Mouse (Mus musculus) hindbrain, embryonic 10.5 days (tissue): ENCODE data around the gene Lclat1. TPM values are rescaled to one million over a fixed set of nuclear protein-coding genes. Genes with fewer than 3 reads are reported as not detected.

Experiments
- DNase-seq: peaks from one replicate; pipeline ENCODE4 v3.0.0-alpha.2; 2017; ENCODE audit warnings: low spot score
- H3K27ac ChIP-seq: fragments of 300-500 bp; sonication (generic); 2 replicates; pipeline ENCODE4 v1.5.1; 2016; ENCODE audit warnings: mild to moderate bottlenecking, moderate library complexity
- H3K27me3 ChIP-seq: fragments of 300-500 bp; sonication (generic); 2 replicates; pipeline ENCODE4 v1.6.1; 2016; ENCODE audit warnings: mild to moderate bottlenecking; ENCODE audit not compliant: poor library complexity, insufficient read depth, severe bottlenecking
- H3K36me3 ChIP-seq: fragments of 300-500 bp; sonication (generic); 2 replicates; pipeline ENCODE4 v1.6.1; 2016; ENCODE audit warnings: mild to moderate bottlenecking, moderate library complexity
- H3K4me1 ChIP-seq: fragments of 300-500 bp; sonication (generic); replicated peaks from 2 replicates; pipeline ENCODE4 v1.6.1; 2016; ENCODE audit warnings: mild to moderate bottlenecking
- H3K4me3 ChIP-seq: fragments of 300-500 bp; sonication (generic); 2 replicates; pipeline ENCODE4 v1.5.1; 2016; ENCODE audit warnings: mild to moderate bottlenecking, moderate library complexity
- H3K9me3 ChIP-seq: fragments of 300-500 bp; sonication (generic); 2 replicates; pipeline ENCODE4 v1.6.1; 2016; ENCODE audit warnings: mild to moderate bottlenecking, moderate library complexity
- WGBS: fragments of 180-500 bp; shearing (Covaris S2); methylation state at CpG from one replicate; pipeline ENCODE4 v1.1.7; 2016; 5-methylcytosine and 5-hydroxymethylcytosine counted together
- polyA plus RNA-seq: library from polyadenylated mRNA; unstranded; fragments of >200 nt; fragmentation: Nextera tagmentation; extraction: Ambion mirVana; gene quantifications from 2 replicates; pipeline ENCODE4 v1.2.1, GENCODE M21; 2016

The Lclat1 gene
- polyA plus RNA-seq, 1 experiment from 2014 or later, result 10.5 TPM

DNA sequence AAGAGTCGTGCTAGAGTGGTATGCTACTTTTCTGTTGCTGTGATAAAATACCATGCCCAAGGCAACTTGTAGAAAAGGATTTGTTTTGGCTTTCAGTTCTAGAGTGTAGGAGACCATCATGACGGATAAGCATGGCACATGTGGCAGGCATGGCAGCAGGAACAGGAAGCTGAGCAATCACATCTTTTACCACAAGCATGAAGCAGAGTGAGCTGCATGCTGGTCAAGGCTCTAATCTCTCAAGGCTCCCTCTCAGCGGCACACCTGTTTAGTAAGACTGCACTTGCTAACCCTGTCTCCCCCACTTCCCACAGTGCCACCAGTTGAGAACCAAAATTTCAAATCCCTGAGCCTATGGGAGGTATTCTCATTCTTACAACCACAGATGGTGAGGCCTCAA lies 119.6 kb downstream of the Lclat1 start:
- Histone ChIP-seq H3K27ac (no peak overlapping the region), H3K9me3 (no peaks in the 10 kb centered on the region), H3K4me1 (peaks cover 18% of the 10 kb centered on the region), H3K36me3 (no peaks in the 10 kb centered on the region), H3K4me3 (no peak overlapping the region), H3K27me3 (no peaks in the 10 kb centered on the region)
- DNase-seq, result no peak
- WGBS, result 94% methylated on average over 3 of the region's 3 CpGs

GRCm38 (mm10) chr17:73229445-73230155 lies 121.8 kb downstream of the Lclat1 start:
- whole genome bisulfite sequencing, result 90% methylated on average over 11 of the region's 11 CpGs
- no peak for DNase-seq
- Histone ChIP-seq H3K4me3 (no peak overlapping the region), H3K27ac (no peak overlapping the region), H3K36me3 (no peaks in the 10 kb centered on the region), H3K27me3 (no peaks in the 10 kb centered on the region), H3K9me3 (no peaks in the 10 kb centered on the region), H3K4me1 (peaks cover 17% of the 10 kb centered on the region)

DNA sequence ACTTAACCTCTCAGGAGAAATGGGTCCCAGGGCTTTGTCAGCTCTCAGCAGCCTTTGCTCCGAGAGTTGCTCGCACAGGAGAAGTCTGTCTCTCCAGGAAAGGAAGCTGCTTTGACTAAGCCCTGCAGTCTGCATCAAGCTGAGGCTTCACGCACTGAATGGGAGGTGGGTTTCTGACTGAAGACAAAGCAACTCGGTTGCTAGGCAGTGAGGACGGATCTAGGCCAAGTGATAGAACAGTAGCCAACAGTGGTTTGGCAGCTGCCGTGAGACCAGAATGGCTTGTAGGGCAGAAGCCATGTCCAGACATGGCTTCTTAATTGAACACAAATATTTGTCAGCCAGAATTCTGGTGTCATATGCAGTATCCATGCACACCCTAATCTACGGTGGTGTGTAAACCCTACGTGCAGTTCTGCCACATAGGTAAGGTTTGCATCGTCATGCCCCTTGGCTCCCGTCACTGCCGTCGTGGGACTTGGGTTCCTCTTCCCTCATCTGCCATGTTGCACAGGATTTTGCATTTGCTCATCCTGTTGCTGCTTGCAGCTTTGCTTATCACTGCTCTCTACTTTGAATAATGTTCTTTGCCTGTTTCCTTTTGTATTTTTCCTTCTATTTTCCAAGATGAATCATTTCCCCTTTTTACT lies 122.7 kb downstream of the Lclat1 start:
- no peak overlapping the region for H3K27ac ChIP-seq
- 82% methylated on average over 12 of the region's 12 CpGs for WGBS
- H3K9me3 ChIP-seq, result no peaks in the 10 kb centered on the region
- no peak for DNase-seq
- H3K36me3 ChIP-seq, result no peaks in the 10 kb centered on the region
- H3K4me3 ChIP-seq, result no peak overlapping the region
- peaks cover 9% of the 10 kb centered on the region for H3K4me1 ChIP-seq
- H3K27me3 ChIP-seq, result no peaks in the 10 kb centered on the region

- 0 out of 2 replicates have a peak, but pooled peaks cover 2% of the 10 kb centered on the region for H3K4me1 ChIP-seq
- no peaks in the 10 kb centered on the region for H3K27me3 ChIP-seq
- H3K36me3 ChIP-seq, result no peaks in the 10 kb centered on the region
- DNase-seq, result no peak
- H3K27ac ChIP-seq, result no peak overlapping the region
- H3K4me3 ChIP-seq, result no peak overlapping the region
- 94% methylated on average over 1 of the region's 1 CpGs for WGBS
- no peaks in the 10 kb centered on the region for H3K9me3 ChIP-seq
These were observed 123.6 kb downstream of the Lclat1 start for GRCm38 (mm10) chr17:73231337-73231736.

GRCm38 (mm10) chr17:73232593-73232992 lies 124.8 kb downstream of the Lclat1 start:
- no peaks in the 10 kb centered on the region for H3K9me3 ChIP-seq
- WGBS, result 90% methylated on average over 2 of the region's 2 CpGs
- H3K27me3 ChIP-seq, result no peaks in the 10 kb centered on the region
- no peak for DNase-seq
- H3K4me1 ChIP-seq, result 0 out of 2 replicates have a peak, but pooled peaks cover 2% of the 10 kb centered on the region
- no peak overlapping the region for H3K4me3 ChIP-seq
- H3K27ac ChIP-seq, result no peak overlapping the region
- H3K36me3 ChIP-seq, result no peaks in the 10 kb centered on the region

- no peaks in the 10 kb centered on the region for H3K27me3 ChIP-seq
- H3K27ac ChIP-seq, result no peak overlapping the region
- DNase-seq, result no peak
- 0 out of 2 replicates have a peak, but pooled peaks cover 2% of the 10 kb centered on the region for H3K4me1 ChIP-seq
- H3K9me3 ChIP-seq, result no peaks in the 10 kb centered on the region
- WGBS, result 90% methylated on average over 1 of the region's 1 CpGs
- no peak overlapping the region for H3K4me3 ChIP-seq
- H3K36me3 ChIP-seq, result no peaks in the 10 kb centered on the region
These were observed 126.2 kb downstream of the Lclat1 start for GRCm38 (mm10) chr17:73233975-73234374.

DNA sequence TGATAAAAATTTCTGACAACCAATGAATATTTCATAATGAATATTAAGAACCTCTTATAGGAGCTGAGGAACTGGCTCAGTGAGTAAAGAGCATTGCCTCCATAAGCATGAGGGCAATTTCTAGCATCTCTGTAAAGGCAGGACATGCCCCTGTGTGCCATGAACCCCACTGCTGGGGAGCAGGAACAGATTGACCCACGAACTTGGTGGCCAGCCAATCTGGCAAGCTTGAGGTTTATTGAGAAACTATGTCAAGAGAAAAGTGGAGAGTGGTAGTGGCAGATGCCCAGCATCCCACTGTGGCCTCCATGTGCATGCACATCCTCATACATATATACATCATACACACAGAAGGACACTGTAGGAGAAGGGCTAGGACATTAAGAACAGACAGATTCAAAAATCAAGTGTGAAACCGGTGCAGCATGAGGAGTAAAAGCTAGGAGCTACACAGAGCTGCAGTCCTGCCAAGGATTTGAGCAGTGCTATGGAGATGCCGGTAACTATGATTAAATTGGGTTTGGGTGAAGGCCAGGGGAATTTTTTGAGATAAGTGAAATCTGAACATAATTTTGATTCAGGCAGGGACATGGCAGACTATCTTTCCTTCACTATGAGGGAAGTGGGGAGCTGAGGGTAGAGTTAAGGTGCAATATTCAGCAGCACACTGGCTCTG lies 129.5 kb downstream of the Lclat1 start:
- 91% methylated on average over 3 of the region's 3 CpGs for WGBS
- Histone ChIP-seq H3K9me3 (no peaks in the 10 kb centered on the region), H3K4me1 (no peaks in the 10 kb centered on the region), H3K27ac (no peak overlapping the region), H3K27me3 (no peaks in the 10 kb centered on the region), H3K4me3 (no peak overlapping the region), H3K36me3 (peaks cover 8% of the 10 kb centered on the region; the same call in 1 of the 2 replicates)
- no peak for DNase-seq

DNA sequence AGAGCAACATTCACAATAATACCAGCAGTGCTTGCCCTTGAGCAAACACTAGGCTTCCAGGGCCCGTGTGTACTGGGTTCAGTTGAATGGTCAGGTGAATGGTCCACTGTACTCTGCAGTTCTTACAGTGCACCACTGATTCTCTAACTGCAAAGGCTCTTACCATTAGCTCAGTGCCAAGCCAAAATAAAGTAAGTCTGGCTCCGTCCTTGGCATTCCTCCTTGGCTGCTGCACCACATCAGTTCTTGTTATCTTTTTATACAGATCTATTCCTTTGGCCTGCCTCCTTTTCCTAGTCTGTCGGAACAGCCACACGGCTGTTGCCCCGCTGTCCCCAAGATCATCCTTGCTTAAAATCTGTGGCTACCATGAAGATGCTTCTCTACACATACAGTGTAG lies 130.7 kb downstream of the Lclat1 start:
- Histone ChIP-seq H3K9me3 (no peaks in the 10 kb centered on the region), H3K27me3 (no peaks in the 10 kb centered on the region), H3K4me1 (no peaks in the 10 kb centered on the region), H3K4me3 (no peak overlapping the region), H3K27ac (no peak overlapping the region), H3K36me3 (peaks cover 9% of the 10 kb centered on the region)
- WGBS, result 93% methylated on average over 5 of the region's 5 CpGs
- no peak for DNase-seq

DNA sequence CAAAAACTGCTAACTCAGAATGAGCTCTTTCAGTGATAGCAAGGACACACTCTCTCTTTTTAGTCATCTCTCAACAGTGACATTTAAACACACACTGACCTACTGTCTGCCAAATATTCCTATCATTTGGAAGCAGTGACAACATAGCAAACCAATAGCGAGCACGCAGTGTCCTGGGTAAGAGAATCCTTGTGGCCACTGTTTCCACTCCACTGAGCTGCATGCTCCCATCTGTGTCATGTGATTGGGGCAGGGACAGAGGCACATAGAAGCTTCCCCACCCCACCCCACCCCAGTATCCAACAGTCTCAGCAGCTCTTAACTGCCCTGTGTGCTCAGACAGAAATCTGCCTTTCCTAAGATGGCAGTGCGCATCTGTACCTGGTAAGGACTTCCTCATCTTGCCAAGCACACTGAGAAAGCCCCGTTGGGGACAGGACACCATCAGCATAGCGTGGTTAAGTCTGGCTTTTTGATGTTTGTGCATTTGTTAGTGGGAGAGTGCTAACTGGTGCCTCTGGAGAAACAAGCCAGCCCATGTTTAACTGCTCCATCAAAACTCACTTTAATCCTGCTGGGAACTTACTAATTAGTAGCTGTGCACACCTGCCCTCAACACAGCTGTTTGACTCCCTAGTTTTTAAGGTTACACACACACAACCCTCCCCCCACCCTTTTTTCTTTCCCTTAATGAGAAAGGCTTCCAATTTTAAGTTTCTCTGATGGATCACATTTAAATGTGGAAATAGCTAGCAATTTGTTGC lies 133.5 kb downstream of the Lclat1 start:
- Histone ChIP-seq H3K27ac (no peak overlapping the region), H3K4me3 (no peak overlapping the region), H3K27me3 (no peaks in the 10 kb centered on the region), H3K4me1 (no peaks in the 10 kb centered on the region), H3K9me3 (no peaks in the 10 kb centered on the region), H3K36me3 (peaks cover 11% of the 10 kb centered on the region)
- no peak for DNase-seq
- 89% methylated on average over 5 of the region's 5 CpGs for WGBS

DNA sequence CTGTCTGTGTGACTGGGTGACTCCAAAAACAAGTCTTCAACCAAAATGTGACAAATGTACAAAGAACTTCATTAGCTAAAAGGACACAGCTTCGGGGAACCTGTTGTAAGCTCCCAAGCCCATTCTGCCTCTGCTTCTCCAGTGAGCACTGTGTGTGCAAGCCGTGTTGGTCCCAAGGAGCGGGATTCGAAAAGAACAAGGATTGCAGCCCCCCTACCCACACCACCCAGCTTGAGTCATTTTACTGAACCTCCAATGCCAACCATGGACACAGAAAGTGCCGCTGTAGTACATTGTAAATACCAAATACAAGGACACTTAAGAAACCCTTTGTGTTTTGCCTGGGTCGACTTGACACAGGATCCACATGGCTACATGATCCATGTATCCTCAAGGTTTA lies 135.9 kb downstream of the Lclat1 start:
- WGBS, result 92% methylated on average over 6 of the region's 6 CpGs
- no peak overlapping the region for H3K4me3 ChIP-seq
- DNase-seq, result no peak
- no peaks in the 10 kb centered on the region; the same call in 1 of the 2 replicates for H3K4me1 ChIP-seq
- no peak overlapping the region for H3K27ac ChIP-seq
- H3K9me3 ChIP-seq, result no peaks in the 10 kb centered on the region
- no peaks in the 10 kb centered on the region for H3K27me3 ChIP-seq
- H3K36me3 ChIP-seq, result peaks cover 11% of the 10 kb centered on the region

DNA sequence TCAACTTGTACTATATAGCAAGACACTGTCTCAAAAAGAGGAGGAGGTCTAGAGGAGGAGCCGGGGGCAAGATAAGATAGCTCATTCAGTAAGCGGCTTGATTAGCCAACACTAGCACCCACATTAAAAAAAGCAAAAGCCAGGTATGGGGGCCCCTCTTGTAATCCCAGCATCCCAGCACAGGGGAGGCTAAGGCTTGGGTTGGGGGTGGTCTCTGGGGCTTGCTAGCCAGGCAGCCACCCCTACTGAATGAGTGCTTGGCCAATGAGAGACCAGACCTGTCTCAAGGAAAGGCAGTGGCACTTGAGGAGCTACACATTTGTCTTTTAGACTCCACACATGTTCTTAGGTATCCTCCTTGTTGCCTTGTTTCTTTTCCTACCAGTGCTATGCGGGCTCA lies 136.8 kb downstream of the Lclat1 start:
- no peaks in the 10 kb centered on the region for H3K27me3 ChIP-seq
- DNase-seq, result no peak
- H3K27ac ChIP-seq, result no peak overlapping the region
- H3K4me3 ChIP-seq, result no peak overlapping the region
- H3K9me3 ChIP-seq, result no peaks in the 10 kb centered on the region
- no peaks in the 10 kb centered on the region; the same call in 1 of the 2 replicates for H3K4me1 ChIP-seq
- H3K36me3 ChIP-seq, result peaks cover 10% of the 10 kb centered on the region
- 96% methylated on average over 3 of the region's 3 CpGs for WGBS

DNA sequence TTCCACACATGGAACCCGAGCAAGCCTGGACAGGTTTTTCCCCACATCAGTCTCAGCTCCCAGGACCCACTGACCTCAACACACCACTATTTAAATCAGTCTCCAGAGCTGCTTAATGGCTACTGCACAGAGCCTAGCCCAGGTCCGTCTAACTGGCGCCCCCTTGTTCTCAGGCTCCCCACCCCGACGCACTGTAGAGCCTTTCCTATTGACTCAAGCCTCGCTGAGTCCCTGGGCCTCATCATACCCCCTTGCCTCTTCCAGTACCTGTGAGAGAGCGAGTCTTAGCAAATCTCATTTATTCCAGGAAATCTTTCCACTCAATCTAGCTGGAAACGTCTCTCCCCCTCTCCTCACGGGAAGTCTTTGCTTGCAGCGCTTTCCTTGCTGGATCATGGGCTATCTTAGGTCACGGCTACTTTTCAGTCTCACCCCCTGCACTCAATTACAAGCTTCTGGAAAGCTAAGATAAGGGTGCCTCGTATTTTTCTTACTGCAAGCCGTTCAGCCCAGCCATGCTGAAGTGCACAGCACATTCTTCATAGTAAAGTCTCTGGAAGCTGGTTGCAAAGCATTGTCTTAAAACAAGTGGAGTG lies 137.4 kb downstream of the Lclat1 start:
- DNase-seq, result no peak
- 81% methylated on average over 13 of the region's 13 CpGs for WGBS
- no peak overlapping the region for H3K27ac ChIP-seq

More for the DNA sequence above, 137.4 kb downstream of the Lclat1 start:
- no peaks in the 10 kb centered on the region for H3K27me3 ChIP-seq
- H3K4me3 ChIP-seq, result no peak overlapping the region
- H3K9me3 ChIP-seq, result no peaks in the 10 kb centered on the region
- peaks cover 6% of the 10 kb centered on the region; the same call in 1 of the 2 replicates for H3K36me3 ChIP-seq
- H3K4me1 ChIP-seq, result no peaks in the 10 kb centered on the region; the same call in 1 of the 2 replicates
